Mouse (Mus musculus): ENCODE results near the gene Tex9. TPM values are rescaled to one million over a fixed set of nuclear protein-coding genes. Genes with fewer than 3 reads are reported as not detected.
A peak's percentile ranks its signal among the peaks of the same experiment; 100 is the strongest.

The Tex9 gene
- polyA plus RNA-seq, 1 experiment from 2014 or later, result 48.7 TPM

DNA sequence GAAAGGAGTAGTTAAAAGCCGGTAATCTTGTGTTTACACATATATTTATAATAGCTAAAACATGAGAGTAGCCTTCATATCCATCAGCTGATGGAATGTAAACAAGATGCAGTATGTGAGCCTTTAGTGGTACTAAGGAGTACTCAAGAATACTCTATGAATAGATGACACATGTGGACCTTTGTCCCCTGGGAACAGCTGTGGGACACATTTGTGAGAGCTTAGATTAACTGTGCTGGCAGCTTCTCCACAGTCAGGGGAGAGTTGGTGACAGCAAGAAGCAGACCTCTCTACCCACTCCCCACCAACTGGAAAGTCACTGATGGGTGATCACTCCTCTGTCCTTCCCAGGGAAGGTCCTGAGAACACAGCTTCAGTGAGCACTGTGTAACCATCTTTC, 41.6 kb downstream of the Tex9 start:
- WGBS, result 98% methylated on average over 1 of the region's 1 CpGs
- Histone ChIP-seq H3K9me3 (no peaks in the 10 kb centered on the region), H3K36me3 (peaks cover 40% of the 10 kb centered on the region), H3K27ac (no peak overlapping the region), H3K4me1 (no peaks in the 10 kb centered on the region), H3K4me3 (no peak overlapping the region), H3K9ac (no peak overlapping the region), H3K4me2 (replicated peaks) (no peak overlapping the region), H3K27me3 (replicated peaks) (no peaks in the 10 kb centered on the region)
- ATAC-seq (ENCODE audit: low FRiP score, low read depth), result no peak

- no peak for ATAC-seq (ENCODE audit: low FRiP score, low read depth)
- 79% methylated on average over 2 of the region's 2 CpGs for WGBS
- H3K36me3 ChIP-seq, result peaks cover 36% of the 10 kb centered on the region
These were observed 42.2 kb downstream of the Tex9 start for GRCm38 (mm10) chr9:72449841-72450240.

DNA sequence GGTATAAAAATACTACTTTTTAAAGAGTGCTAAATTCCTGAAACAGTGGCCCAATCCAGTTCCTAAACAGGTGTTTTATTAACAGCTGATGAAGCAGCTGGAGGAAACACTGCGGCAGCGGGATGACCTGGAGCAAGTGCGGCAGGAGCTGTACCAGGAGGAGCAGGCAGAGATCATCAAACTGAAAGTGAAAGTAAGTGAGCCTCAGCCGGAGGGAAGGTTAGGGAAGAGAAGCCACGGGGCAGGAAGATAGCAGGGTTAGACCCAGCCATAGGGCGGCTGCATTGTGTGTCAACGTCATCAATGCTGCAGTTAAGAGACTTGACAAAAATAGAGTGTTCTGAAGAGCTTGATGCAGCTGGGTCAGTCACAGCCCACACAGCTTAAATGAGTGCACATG, 42.6 kb downstream of the Tex9 start:
- ATAC-seq (ENCODE audit: low FRiP score, low read depth), result no peak
- Histone ChIP-seq H3K9me3 (no peaks in the 10 kb centered on the region), H3K4me3 (no peak overlapping the region), H3K9ac (no peak overlapping the region), H3K4me1 (no peaks in the 10 kb centered on the region), H3K4me2 (replicated peaks) (no peak overlapping the region), H3K36me3 (peaks cover 35% of the 10 kb centered on the region), H3K27ac (no peak overlapping the region), H3K27me3 (replicated peaks) (no peaks in the 10 kb centered on the region)
- WGBS, result 90% methylated on average over 7 of the region's 7 CpGs

More at GRCm38 (mm10) chr9:72449841-72450240, 42.2 kb downstream of the Tex9 start:
- no peak overlapping the region for H3K4me2 ChIP-seq (replicated peaks)
- no peaks in the 10 kb centered on the region for H3K9me3 ChIP-seq
- no peaks in the 10 kb centered on the region for H3K4me1 ChIP-seq
- no peaks in the 10 kb centered on the region for H3K27me3 ChIP-seq (replicated peaks)
- no peak overlapping the region for H3K9ac ChIP-seq
- no peak overlapping the region for H3K4me3 ChIP-seq
- no peak overlapping the region for H3K27ac ChIP-seq

- 51% methylated on average over 8 of the region's 8 CpGs for WGBS
These were observed 44.0 kb downstream of the Tex9 start for GRCm38 (mm10) chr9:72448026-72448425.

GRCm38 (mm10) chr9:72441927-72442715, 49.9 kb downstream of the Tex9 start:
- Histone ChIP-seq H3K4me2 (replicated peaks) (no peak overlapping the region), H3K9me3 (no peaks in the 10 kb centered on the region), H3K9ac (no peak overlapping the region), H3K27ac (no peak overlapping the region), H3K27me3 (replicated peaks) (no peaks in the 10 kb centered on the region), H3K4me1 (peaks cover 12% of the 10 kb centered on the region), H3K4me3 (no peak overlapping the region), H3K36me3 (peaks cover 9% of the 10 kb centered on the region)
- no peak for ATAC-seq (ENCODE audit: low FRiP score, low read depth)
- 93% methylated on average over 10 of the region's 10 CpGs for WGBS

More at GRCm38 (mm10) chr9:72448026-72448425, 44.0 kb downstream of the Tex9 start:
- Histone ChIP-seq H3K36me3 (peaks cover 32% of the 10 kb centered on the region), H3K4me3 (no peak overlapping the region), H3K4me2 (replicated peaks) (no peak overlapping the region), H3K4me1 (no peaks in the 10 kb centered on the region), H3K27me3 (replicated peaks) (no peaks in the 10 kb centered on the region), H3K9me3 (no peaks in the 10 kb centered on the region), H3K27ac (no peak overlapping the region), H3K9ac (no peak overlapping the region)
- ATAC-seq (ENCODE audit: low FRiP score, low read depth), result no peak

DNA sequence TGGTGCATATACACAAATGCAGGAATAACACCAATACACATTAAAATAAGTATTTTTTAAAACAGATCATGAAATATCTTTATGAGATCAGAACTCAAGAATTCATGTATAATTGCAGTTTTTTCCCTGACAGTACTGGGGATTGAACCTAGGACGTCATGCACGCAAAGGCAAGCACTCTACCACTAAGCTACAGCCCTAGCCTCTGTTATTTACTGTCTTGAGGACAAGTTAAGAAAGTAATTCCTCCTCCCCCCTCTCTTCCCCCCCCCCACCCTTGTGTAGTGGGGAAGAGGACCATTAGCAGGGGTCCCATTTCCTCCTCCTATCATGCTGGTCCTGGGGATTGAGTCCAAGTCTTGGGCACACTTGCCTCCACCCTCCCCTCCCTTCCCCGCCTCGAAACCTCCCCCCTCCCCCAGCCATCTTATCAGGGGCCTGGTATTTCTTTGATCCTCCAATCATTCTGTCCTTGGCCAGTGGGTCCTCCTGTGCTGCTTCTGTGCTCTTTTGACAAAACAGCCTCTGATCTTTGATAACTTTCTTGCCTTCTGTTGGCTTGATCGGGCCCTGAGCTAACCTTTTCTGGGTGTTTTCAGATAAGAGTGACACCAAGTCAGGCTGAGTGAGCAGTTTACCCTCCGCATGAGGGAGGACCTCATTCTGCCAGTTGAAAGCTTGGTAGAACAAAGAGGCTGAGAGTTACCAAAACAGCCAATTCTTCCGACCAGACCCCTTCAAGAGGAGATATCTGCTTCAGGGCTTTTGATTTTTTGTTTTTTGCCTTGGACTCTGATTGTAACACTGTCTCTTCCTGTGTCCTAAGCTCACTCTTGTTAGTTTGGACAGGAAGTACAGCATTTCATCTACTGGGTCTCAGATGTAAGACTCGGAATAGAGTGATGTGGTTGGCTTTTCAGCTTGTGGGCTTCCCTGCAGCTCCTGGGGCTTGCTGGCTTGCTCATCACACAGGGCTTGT, 50.8 kb downstream of the Tex9 start:
- no peak for ATAC-seq (ENCODE audit: low FRiP score, low read depth)
- WGBS, result 81% methylated on average over 8 of the region's 8 CpGs
- H3K27ac ChIP-seq, result no peak overlapping the region

DNA sequence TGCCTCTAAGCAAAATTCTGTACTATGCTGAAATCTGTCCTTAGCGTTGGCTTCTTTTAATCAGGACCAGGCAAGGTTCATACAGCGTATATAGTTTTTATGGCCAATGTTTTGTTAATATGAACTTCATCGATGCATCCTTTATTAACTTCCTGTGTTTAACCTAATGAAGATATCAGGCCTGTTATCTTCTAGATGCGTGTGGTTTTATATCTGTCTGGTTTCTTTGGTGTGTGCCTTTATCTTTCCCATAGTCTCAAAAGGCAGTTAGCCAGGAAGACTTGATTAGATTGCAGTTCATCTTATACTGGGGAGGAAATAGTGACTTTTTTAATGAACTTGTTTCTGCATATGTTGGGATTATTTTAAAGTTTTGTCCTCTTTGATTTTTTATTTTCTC, 51.7 kb downstream of the Tex9 start:
- H3K4me1 ChIP-seq, result peaks cover 12% of the 10 kb centered on the region
- H3K4me3 ChIP-seq, result no peak overlapping the region
- 95% methylated on average over 4 of the region's 4 CpGs for WGBS
- peaks cover 4% of the 10 kb centered on the region; the same call in 1 of the 2 replicates for H3K36me3 ChIP-seq
- H3K27ac ChIP-seq, result no peak overlapping the region
- no peaks in the 10 kb centered on the region for H3K27me3 ChIP-seq (replicated peaks)
- no peak overlapping the region for H3K9ac ChIP-seq
- ATAC-seq (ENCODE audit: low FRiP score, low read depth), result no peak
- no peak overlapping the region for H3K4me2 ChIP-seq (replicated peaks)
- no peaks in the 10 kb centered on the region for H3K9me3 ChIP-seq

More for the DNA sequence above, 50.8 kb downstream of the Tex9 start:
- H3K4me2 ChIP-seq (replicated peaks), result no peak overlapping the region
- H3K9ac ChIP-seq, result no peak overlapping the region
- H3K9me3 ChIP-seq, result no peaks in the 10 kb centered on the region
- no peak overlapping the region for H3K4me3 ChIP-seq
- H3K4me1 ChIP-seq, result peaks cover 12% of the 10 kb centered on the region
- peaks cover 4% of the 10 kb centered on the region; the same call in 1 of the 2 replicates for H3K36me3 ChIP-seq
- H3K27me3 ChIP-seq (replicated peaks), result no peaks in the 10 kb centered on the region

DNA sequence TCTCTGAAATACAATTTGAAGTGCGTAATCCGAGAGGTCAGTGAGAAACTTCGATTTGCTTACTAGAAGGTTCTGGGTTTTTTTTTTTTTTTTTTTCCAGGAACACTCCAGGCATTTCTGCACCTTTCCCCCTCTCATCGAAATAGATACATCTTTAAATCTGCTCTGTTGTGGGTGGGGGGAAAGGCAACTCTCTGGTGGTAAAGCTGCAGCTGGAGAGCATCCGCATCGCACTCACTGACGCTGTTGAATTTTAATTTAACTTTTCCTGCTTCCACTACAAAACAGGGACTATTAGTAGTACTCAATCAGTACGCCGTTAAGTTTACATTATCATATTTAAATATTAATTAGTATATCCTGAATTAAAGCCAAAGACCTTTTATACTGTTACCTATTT, 53.3 kb downstream of the Tex9 start:
- H3K27ac ChIP-seq, result no peak overlapping the region
- 3% methylated on average over 9 of the region's 9 CpGs for WGBS

DNA sequence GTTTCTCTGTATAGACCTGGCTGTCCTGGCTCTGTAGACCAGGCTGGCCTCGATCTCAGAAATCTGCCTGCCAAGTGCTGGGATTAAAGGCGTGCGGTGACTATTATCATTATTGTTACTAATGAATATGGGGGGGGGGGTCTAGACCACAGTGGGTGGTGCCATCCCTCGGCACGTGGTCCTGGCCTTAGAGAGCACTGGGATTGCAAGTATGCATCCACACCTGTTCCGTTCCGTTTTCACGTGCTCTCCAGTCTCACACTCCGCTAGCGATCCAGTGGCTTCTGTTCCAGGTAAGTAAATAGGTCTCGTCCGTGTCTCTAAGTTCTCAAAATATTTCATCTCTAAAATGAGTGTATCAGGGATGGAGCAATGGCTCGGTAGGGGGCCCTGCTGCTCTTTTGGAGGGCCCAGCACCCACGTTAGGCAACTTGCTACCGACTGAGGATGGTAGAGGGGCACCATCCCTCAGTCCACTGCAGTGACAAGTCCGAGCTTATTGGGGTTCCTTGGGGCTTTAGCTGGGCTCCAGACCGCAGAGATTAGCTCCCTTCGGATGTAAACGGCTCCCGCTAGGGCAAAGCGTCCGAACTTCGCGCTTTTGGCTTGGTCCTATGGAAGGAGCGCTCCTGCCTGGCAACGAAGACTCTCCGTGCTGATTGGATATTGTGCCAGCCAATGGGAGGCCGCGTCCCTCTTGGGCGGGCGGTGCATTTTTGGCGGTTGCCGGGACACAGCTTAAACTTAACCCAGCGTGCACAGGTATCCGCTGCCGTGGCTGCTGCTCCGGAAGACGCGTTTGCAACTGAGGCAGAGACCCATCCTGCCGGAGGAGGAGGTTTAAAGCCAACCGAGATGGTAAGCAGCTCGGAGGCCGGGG, 54.0 kb downstream of the Tex9 start, which contains the start of gene Mns1:
Mns1 (plus strand) TSS at position 190 of the 880 bp plus-strand sequence.
- Histone ChIP-seq H3K9me3 (no peaks in the 10 kb centered on the region), H3K27me3 (replicated peaks) (no peaks in the 10 kb centered on the region), H3K4me2 (replicated peaks) (peak within 1 kb of the TSS; percentile 90), H3K4me3 (peak within 1 kb of the TSS; percentile 60), H3K36me3 (no peaks in the 10 kb centered on the region), H3K27ac (no peak within 1 kb of the TSS), H3K4me1 (peaks cover 12% of the 10 kb centered on the region), H3K9ac (peak within 1 kb of the TSS; percentile 49; the same call in 1 of the 2 replicates)
- 2% methylated on average over 43 of the region's 43 CpGs for WGBS
- peak; percentile 97 for ATAC-seq (ENCODE audit: low FRiP score, low read depth)

More for the DNA sequence above, 53.3 kb downstream of the Tex9 start:
- Histone ChIP-seq H3K27me3 (replicated peaks) (no peaks in the 10 kb centered on the region), H3K9me3 (no peaks in the 10 kb centered on the region), H3K4me1 (peaks cover 12% of the 10 kb centered on the region), H3K36me3 (peaks cover 4% of the 10 kb centered on the region; the same call in 1 of the 2 replicates), H3K4me2 (replicated peaks) (peak overlapping the region; percentile 90), H3K9ac (0 out of 2 replicates have a peak overlapping the region, but pooled peaks have one; percentile 49), H3K4me3 (peak overlapping the region; percentile 60)
- ATAC-seq (ENCODE audit: low FRiP score, low read depth), result no peak

GRCm38 (mm10) chr9:72434876-72435275, 57.1 kb downstream of the Tex9 start:
- H3K4me2 ChIP-seq (replicated peaks), result no peak overlapping the region

DNA sequence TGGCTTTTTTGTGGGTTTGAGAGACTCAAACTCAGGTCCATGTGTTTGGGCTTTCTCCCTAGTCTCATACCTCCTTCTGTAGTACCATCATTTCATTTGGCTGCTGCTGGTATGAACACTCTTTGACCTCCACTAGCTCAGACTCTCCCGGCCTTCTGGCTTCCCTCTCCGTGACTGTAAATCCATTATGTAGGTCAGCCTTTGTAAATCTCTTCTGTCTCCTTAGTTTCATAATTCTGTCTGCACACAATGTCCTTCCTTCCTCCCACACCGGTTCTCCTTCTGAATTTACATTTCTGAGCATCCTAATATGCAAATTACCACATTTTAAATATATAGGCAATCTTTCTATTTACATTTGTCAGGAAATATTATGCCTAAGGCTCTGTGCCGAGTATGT, 64.2 kb downstream of the Tex9 start:
- H3K36me3 ChIP-seq, result no peaks in the 10 kb centered on the region
- ATAC-seq (ENCODE audit: low FRiP score, low read depth), result no peak
- H3K27ac ChIP-seq, result no peak overlapping the region
- no peaks in the 10 kb centered on the region for H3K4me1 ChIP-seq
- no peaks in the 10 kb centered on the region for H3K27me3 ChIP-seq (replicated peaks)
- no peak overlapping the region for H3K4me2 ChIP-seq (replicated peaks)
- no peak overlapping the region for H3K4me3 ChIP-seq
- H3K9me3 ChIP-seq, result no peaks in the 10 kb centered on the region
- no peak overlapping the region for H3K9ac ChIP-seq
- 72% methylated on average over 4 of the region's 4 CpGs for whole genome bisulfite sequencing

More at GRCm38 (mm10) chr9:72434876-72435275, 57.1 kb downstream of the Tex9 start:
- Histone ChIP-seq H3K27ac (no peak overlapping the region), H3K9ac (no peak overlapping the region), H3K27me3 (replicated peaks) (no peaks in the 10 kb centered on the region), H3K4me1 (peaks cover 12% of the 10 kb centered on the region), H3K9me3 (no peaks in the 10 kb centered on the region), H3K36me3 (no peaks in the 10 kb centered on the region), H3K4me3 (no peak overlapping the region)
- ATAC-seq (ENCODE audit: low FRiP score, low read depth), result no peak
- 50% methylated on average over 9 of the region's 9 CpGs for WGBS
